Mouse (Mus musculus) liver, embryonic 14.5 days (tissue): Measurements from ENCODE around the gene Tmem151b. TPM values are rescaled to one million over a fixed set of nuclear protein-coding genes. Genes with fewer than 3 reads are reported as not detected.

ENCODE experiments used
- ATAC-seq: fragments of 200-750 bp; cut with Nextera tagmentation; 2 replicates; pipeline ENCODE4 v1.8.0; 2017; ENCODE audit warnings: moderate number of reproducible peaks, mild to moderate bottlenecking, moderate library complexity; ENCODE audit not compliant: insufficient read depth
- DNase-seq, 3 experiments: peaks; one replicate each; pipeline ENCODE4 v3.0.0-alpha.2; 2012 to 2013; ENCODE audit warnings: low read depth in 3 of 3, low spot score in 3 of 3
- H3K27ac ChIP-seq: fragments of 300-500 bp; sonication (generic); 2 replicates; pipeline ENCODE4 v1.5.1; 2014; ENCODE audit warnings: moderate library complexity, mild to moderate bottlenecking, control low read depth, inconsistent platforms
- H3K27me3 ChIP-seq: fragments of 300-500 bp; sonication (generic); 2 replicates; pipeline ENCODE4 v1.6.1; 2014; ENCODE audit warnings: mild to moderate bottlenecking, low read length, moderate library complexity; ENCODE audit not compliant: control insufficient read depth, insufficient read depth
- H3K36me3 ChIP-seq: fragments of 300-500 bp; sonication (generic); replicated peaks from 2 replicates; pipeline ENCODE4 v1.6.1; 2014; ENCODE audit warnings: low read depth; ENCODE audit not compliant: control insufficient read depth, insufficient read depth
- H3K4me1 ChIP-seq, 2 experiments: fragments of 200-500 bp in 1 of 2; fragments of 300-500 bp in 1 of 2; sonication (generic) in 1 of 2; replicated peaks; 2 replicates each; pipeline ENCODE4 v1.6.1; 2012 to 2014; ENCODE audit warnings: antibody characterized with exemption in 1 of 2, inconsistent platforms in 1 of 2, low read length in 1 of 2; ENCODE audit not compliant: control insufficient read depth in 2 of 2, insufficient read depth in 2 of 2
- H3K4me2 ChIP-seq: fragments of 300-500 bp; sonication (generic); 2 replicates; pipeline ENCODE4 v1.6.1; 2014; ENCODE audit warnings: low read depth, mild to moderate bottlenecking, control low read depth, moderate library complexity
- H3K4me3 ChIP-seq, 2 experiments: fragments of 200-500 bp in 1 of 2; fragments of 300-500 bp in 1 of 2; sonication (generic) in 1 of 2; 2 replicates each; pipeline ENCODE4 v1.5.1; 2012 to 2014; ENCODE audit warnings: low read depth in 2 of 2, low read length in 2 of 2, mild to moderate bottlenecking in 2 of 2, control low read depth in 1 of 2, inconsistent platforms in 1 of 2, moderate library complexity in 1 of 2; ENCODE audit not compliant: insufficient read depth in 1 of 2
- H3K9ac ChIP-seq: fragments of 300-500 bp; sonication (generic); replicated peaks from 2 replicates; pipeline ENCODE4 v1.6.1; 2014; ENCODE audit warnings: mild to moderate bottlenecking, control low read depth, moderate library complexity
- H3K9me3 ChIP-seq: fragments of 300-500 bp; sonication (generic); 2 replicates; pipeline ENCODE4 v1.6.1; 2016; ENCODE audit warnings: low read length, mixed read lengths; ENCODE audit not compliant: control insufficient read depth
- CTCF ChIP-seq: IDR thresholded peaks from 2 replicates; pipeline ENCODE4 v1.5.1; 2016; ENCODE audit warnings: antibody characterized with exemption, low read depth, control low read depth
- EP300 ChIP-seq: IDR thresholded peaks from 2 replicates; pipeline ENCODE4 v1.6.1; 2016; ENCODE audit warnings: antibody characterized with exemption, low read depth
- WGBS: fragments of 180-500 bp; shearing (Covaris S2); extraction: QIAGEN DNeasy Blood & Tissue Kit; methylation state at CpG from one replicate; pipeline ENCODE4 v1.1.7; 2014; ENCODE audit not compliant: insufficient replicate concordance; 5-methylcytosine and 5-hydroxymethylcytosine counted together
- polyA plus RNA-seq, 2 experiments: library from polyadenylated mRNA; depleted of rRNA in 1 of 2; stranded (reverse) in 1 of 2; unstranded in 1 of 2; fragments of >200 nt; fragmentation: Nextera tagmentation in 1 of 2; extraction: Ambion mirVana in 1 of 2; gene quantifications; 2 replicates each; pipeline versions ENCODE4 v1.2.1 to v1.2.3; 2012 to 2014

The Tmem151b gene
- polyA plus RNA-seq, 2 experiments: 0.08 TPM; not detected in 1

- no peak overlapping the region for H3K27ac ChIP-seq
- WGBS: 34% methylated on average over 4 of the region's 4 CpGs
- H3K36me3 ChIP-seq: peaks cover 50% of the 10 kb centered on the region
- DNase-seq: no peak
- peaks cover 3 to 4% of the 10 kb centered on the region in 2 experiments; a peak in 3 of 4 replicates for H3K4me1 ChIP-seq
- no peak for TF ChIP-seq EP300
- no peak for TF ChIP-seq CTCF
- H3K9ac ChIP-seq: no peak overlapping the region
- no peak overlapping the region for H3K4me2 ChIP-seq
- H3K9me3 ChIP-seq: no peaks in the 10 kb centered on the region
- ATAC-seq: peak; percentile 17; the same call in 1 of the 2 replicates
- H3K27me3 ChIP-seq: no peaks in the 10 kb centered on the region
- H3K4me3 ChIP-seq: no peak overlapping the region
These were observed 17.7 kb upstream of the Tmem151b start for GRCm38 (mm10) chr17:45567162-45567601.

- no peak overlapping the region for H3K4me2 ChIP-seq
- no peak overlapping the region for H3K27ac ChIP-seq
- no peak overlapping the region for H3K4me3 ChIP-seq
- peak; percentile 16; the same call in 1 of the 2 replicates for ATAC-seq
- no peak overlapping the region for H3K9ac ChIP-seq
- H3K27me3 ChIP-seq: no peaks in the 10 kb centered on the region
- H3K36me3 ChIP-seq: peaks cover 45% of the 10 kb centered on the region
- 59% methylated on average over 18 of the region's 18 CpGs for WGBS
- no peaks in the 10 kb centered on the region for H3K9me3 ChIP-seq
- DNase-seq: no peak
- H3K4me1 ChIP-seq: peaks cover 3 to 4% of the 10 kb centered on the region in 2 experiments; a peak in 3 of 4 replicates
- TF ChIP-seq EP300 (no peak), CTCF (no peak)
These were observed 17.1 kb upstream of the Tmem151b start for GRCm38 (mm10) chr17:45566360-45567161.

- H3K9ac ChIP-seq: no peak overlapping the region
- TF ChIP-seq EP300 (no peak), CTCF (no peak)
- H3K4me1 ChIP-seq: peaks cover 3 to 4% of the 10 kb centered on the region in 2 experiments; a peak in 2 of 4 replicates
- no peak overlapping the region for H3K27ac ChIP-seq
- ATAC-seq (no peak), DNase-seq (no peak)
- peaks cover 40% of the 10 kb centered on the region for H3K36me3 ChIP-seq
- no peaks in the 10 kb centered on the region for H3K9me3 ChIP-seq
- H3K27me3 ChIP-seq: no peaks in the 10 kb centered on the region
- no peak overlapping the region for H3K4me2 ChIP-seq
- H3K4me3 ChIP-seq: no peak overlapping the region
- 50% methylated on average over 1 of the region's 1 CpGs for WGBS
These were observed 16.5 kb upstream of the Tmem151b start for GRCm38 (mm10) chr17:45566031-45566359.

- peaks cover 3 to 4% of the 10 kb centered on the region in 2 experiments; a peak in 2 of 4 replicates for H3K4me1 ChIP-seq
- no peaks in the 10 kb centered on the region for H3K9me3 ChIP-seq
- H3K4me3 ChIP-seq: peak overlapping the region; percentile 77 to 93; a peak in 3 of 4 replicates
- peak overlapping the region; percentile 90; the same call in 1 of the 2 replicates for H3K9ac ChIP-seq
- DNase-seq: no peak
- no peak for ATAC-seq
- H3K4me2 ChIP-seq: peak overlapping the region; percentile 98
- WGBS: 90% methylated on average over 11 of the region's 11 CpGs
- TF ChIP-seq EP300: no peak
- no peak for TF ChIP-seq CTCF
- no peaks in the 10 kb centered on the region for H3K27me3 ChIP-seq
- H3K27ac ChIP-seq: no peak overlapping the region
- H3K36me3 ChIP-seq: peaks cover 31% of the 10 kb centered on the region
These were observed 15.6 kb upstream of the Tmem151b start for GRCm38 (mm10) chr17:45565103-45565502.

GRCm38 (mm10) chr17:45564531-45565084 lies 15.1 kb upstream of the Tmem151b start:
- no peaks in the 10 kb centered on the region for H3K27me3 ChIP-seq
- TF ChIP-seq EP300 (no peak), CTCF (0 out of 2 replicates have a peak, but pooled peaks have one; percentile 5)
- 16% methylated on average over 18 of the region's 18 CpGs for WGBS
- peak overlapping the region; percentile 90 for H3K9ac ChIP-seq
- H3K4me1 ChIP-seq: peaks cover 3 to 4% of the 10 kb centered on the region in 2 experiments; a peak in 2 of 4 replicates
- H3K4me3 ChIP-seq: peak overlapping the region; percentile 77 to 93
- H3K4me2 ChIP-seq: peak overlapping the region; percentile 98
- DNase-seq: no peak
- no peaks in the 10 kb centered on the region for H3K9me3 ChIP-seq
- peak; percentile 2; the same call in 1 of the 2 replicates for ATAC-seq
- H3K36me3 ChIP-seq: peaks cover 26% of the 10 kb centered on the region
- no peak overlapping the region for H3K27ac ChIP-seq
